Mouse (Mus musculus) adrenal gland, adult 2 months (tissue): ENCODE measurements at regions not wholly inside any gene's neighbourhood (a gene's known extent, or its start where the extent isn't known, plus 50 kb on each side); places are given as distances from the start of the nearest gene placed in this dataset.

Source experiments
- DNase-seq: peaks from one replicate; pipeline ENCODE4 v3.0.0; 2021

DNA sequence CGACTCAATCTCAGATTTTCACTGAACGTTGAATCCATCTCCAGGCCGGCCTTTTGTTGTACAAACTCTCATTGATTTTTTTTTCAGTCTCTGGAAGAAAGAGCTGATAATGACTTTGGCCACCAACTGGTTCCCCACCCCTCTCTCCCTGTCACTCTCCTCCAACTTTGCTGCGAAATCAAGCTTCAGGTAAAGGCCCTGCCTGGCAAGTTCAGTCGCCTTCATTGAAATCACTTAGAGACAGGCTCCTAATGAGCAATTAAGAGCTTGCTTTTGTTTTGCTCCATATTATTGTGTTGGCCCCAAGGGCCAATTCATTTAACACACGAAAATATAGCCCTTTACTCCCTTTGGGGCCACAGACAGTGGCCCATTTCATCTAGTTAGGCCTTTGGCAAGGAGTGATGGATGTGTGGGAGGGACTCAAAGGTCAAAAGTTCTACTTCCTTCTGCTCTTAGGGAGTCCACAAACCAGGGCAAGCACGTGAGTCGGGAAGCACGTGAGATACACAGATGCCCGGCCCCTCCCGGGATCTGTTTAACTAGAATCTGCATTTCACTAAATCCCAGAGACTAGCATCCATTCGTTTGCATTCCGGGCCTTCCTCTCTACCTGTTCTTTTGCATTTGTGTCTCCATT, 120.0 kb downstream of the Dact1 start:
- DNase-seq = no peak

DNA sequence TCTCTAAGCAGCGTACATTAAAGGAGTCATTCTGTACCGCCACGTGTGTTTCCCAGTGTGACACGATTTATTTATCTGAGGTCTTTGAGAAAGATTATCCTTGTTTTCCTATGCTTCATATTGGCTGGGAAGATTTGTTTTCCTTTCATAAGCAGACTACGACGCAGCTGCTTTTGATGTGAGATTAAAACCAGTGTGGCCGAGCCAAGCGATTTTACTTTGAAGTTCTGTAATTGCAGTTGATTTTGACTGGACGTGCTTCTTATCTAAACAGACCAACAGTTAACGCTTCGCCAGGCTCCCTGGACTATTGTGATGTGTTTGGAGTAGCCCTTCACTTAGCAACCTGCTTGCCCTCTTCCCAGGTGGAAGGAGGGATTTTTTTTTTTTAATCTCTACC, 120.6 kb downstream of the Dact1 start:
- no peak for DNase-seq

DNA sequence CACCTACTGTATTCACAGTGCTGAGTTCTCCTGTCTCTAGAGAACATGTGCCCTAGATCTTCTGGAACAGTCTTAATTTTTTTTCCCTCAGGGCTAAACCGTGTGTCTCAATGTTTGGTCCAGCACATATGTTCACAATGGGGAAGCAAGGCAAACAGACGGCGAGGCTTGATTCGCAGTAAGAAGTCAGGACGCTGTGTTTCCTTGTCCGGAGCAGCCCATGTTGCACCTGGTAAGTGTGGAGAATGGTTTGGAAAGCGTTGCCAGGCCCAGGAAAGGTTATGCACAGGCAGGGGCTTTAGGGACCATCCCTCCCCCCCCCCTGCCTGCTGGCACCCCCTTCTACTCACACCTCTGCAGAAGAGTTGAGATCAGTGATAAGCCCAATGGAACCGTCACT, 121.4 kb downstream of the Dact1 start:
- DNase-seq = no peak

- no peak for DNase-seq
Observed at GRCm38 (mm10) chr12:71433549-71434200, 124.0 kb downstream of the Dact1 start.

DNA sequence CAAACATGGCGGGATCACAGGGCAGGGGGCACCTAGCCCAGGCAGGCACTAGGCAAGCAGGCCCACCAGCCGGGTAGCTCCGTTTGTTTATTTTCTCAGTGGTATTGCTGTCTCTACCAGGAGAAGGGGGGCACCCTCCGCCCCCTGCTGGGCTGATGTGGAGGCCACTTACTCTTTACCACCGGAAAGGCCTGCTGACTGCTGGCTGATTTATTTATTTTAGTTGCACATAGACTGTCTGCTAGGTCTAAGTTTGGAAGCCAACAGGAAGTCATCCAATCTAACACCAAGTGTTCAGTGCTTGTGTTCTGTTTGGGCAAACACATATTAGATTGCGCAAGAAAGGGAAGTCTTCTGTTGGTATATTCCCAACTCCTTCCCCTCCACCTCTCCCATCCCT, 128.6 kb downstream of the Dact1 start:
- DNase-seq = peak; percentile 71

- DNase-seq = no peak
Observed at GRCm38 (mm10) chr12:71440863-71441262, 131.2 kb downstream of the Dact1 start.

GRCm38 (mm10) chr12:71441272-71441671, 131.6 kb downstream of the Dact1 start:
- no peak for DNase-seq

- DNase-seq = no peak
Observed at GRCm38 (mm10) chr12:71446177-71446891, 136.7 kb downstream of the Dact1 start.

DNA sequence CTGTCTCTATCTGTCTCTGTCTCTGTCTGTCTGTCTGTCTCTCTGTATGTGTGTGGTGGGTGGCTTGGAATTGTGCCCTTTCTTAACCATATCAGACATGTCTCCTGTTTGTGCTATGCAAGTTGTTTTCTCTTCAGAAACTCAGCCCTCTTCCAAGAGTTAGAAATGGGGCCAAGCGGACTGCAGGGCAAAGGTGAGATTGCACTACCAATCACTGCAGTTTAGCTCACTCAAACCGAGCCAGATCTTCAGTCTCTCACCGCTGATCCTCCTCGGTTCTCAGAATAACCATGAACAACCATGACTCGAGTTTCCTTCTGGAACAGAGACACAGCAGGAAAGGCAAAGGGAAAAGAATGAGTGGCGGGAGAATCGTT, 137.2 kb downstream of the Dact1 start:
- peak; percentile 54 for DNase-seq

DNA sequence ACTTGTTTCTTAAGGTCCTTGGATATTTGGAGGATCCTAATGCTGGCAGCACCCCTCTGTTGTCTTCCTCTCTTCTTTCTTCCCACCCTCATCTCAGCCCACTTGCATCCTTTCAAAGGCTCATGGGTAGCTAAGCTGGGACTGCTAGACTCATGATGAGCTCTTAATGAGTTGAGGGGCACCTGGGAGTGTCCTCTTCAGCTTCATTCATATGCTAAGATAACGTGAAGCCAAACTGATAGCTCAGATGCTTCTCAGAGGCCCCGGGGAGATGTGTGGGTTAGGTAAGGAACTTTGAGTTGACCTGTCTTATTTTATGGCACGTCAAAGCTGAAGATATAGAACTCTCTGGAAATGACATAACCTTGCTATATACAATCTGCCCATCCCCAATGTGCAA, 139.3 kb downstream of the Dact1 start:
- no peak for DNase-seq

DNA sequence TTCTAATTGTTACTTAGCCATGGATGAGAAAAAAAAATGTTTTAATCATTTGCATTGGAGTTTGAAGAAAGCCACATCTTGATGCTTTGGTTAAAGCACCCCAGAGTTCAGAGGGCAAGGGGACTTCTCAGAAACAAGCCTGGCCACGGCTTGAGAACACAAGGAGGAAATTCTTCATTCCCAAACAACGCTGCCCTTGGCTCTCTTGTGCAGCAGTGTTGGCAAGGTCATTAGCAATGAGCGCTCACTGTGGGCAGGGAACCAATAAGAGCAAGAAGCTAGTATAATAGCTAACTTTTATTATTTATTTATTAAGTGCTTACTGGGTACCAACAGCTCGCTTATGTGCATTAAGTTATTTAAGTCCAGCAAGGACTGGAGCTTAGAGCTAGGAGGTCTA, 140.4 kb downstream of the Dact1 start:
- DNase-seq = peak; percentile 41

- DNase-seq = no peak
Observed at GRCm38 (mm10) chr12:71450680-71451463, 141.2 kb downstream of the Dact1 start.

- no peak for DNase-seq
Observed at GRCm38 (mm10) chr12:71456900-71457299, 147.2 kb downstream of the Dact1 start.

DNA sequence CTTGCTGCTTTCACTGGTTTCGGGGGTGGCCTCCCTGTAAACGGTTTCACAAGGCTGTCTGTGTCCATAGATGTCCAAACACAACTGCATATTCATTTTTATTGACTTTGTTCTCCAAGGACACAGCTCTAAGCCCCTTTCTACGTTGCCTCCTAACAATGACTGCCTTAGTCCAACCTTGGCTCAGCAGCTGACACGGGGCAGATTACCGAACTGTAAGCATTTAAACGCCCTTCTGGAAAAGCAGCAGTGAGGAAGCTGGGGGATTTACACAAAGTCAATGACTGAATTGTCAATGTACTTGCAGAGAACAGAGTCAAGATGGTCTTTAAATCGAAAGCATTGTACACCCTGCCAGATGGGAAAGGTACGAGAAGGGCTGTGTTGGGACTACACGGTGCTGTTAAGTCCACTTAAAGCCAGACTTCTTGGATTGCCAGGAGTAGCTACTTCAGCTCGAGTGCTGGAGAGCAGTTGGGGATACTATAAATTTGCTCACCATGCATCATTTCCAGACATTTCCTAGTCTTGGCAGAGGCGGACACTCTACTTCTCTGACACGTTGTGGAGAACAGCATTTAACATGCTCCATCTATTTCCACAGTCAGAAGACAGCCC, 149.0 kb downstream of the Dact1 start:
- DNase-seq = no peak

- no peak for DNase-seq
Observed at GRCm38 (mm10) chr12:71460643-71461042, 151.0 kb downstream of the Dact1 start.

GRCm38 (mm10) chr12:71467820-71468219, 158.1 kb downstream of the Dact1 start:
- no peak for DNase-seq

GRCm38 (mm10) chr12:71468324-71468723, 158.6 kb downstream of the Dact1 start:
- DNase-seq = no peak

DNA sequence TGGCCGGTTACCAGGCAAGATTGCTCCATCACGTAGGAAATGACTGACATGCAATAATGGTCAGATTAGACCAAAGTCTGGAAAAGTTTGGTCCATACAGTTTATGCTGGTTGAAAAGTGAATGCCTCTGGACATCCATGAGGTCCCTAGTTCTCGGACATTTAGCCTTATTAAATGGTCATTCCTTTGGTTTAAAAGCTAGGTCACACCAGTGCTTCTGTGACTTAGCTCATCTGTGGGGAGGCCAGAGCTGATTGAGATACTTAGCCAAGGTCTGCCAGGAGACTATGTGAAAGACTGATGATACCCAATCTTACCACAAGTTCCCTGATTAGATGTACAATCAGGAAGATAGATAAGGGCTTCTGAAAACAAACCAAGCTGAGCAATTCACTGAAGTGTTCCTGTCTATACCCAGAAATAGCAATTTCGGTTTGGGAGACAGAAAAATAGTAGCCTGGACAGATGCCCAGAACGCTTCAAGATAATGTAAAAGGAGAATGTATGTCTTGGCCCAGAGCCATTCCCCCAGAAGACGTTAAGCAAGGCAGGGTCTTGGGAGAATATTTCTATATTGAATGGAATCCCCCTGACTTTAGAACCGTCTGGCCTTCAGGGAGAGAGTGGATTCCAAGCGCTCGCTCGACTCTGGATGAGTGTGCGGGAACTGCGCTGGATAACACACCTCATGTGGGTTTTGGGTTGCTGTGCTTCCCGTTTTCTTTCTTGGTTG, 161.5 kb downstream of the Dact1 start:
- no peak for DNase-seq

- DNase-seq = no peak
Observed at GRCm38 (mm10) chr12:71471720-71472119, 162.0 kb downstream of the Dact1 start.

DNA sequence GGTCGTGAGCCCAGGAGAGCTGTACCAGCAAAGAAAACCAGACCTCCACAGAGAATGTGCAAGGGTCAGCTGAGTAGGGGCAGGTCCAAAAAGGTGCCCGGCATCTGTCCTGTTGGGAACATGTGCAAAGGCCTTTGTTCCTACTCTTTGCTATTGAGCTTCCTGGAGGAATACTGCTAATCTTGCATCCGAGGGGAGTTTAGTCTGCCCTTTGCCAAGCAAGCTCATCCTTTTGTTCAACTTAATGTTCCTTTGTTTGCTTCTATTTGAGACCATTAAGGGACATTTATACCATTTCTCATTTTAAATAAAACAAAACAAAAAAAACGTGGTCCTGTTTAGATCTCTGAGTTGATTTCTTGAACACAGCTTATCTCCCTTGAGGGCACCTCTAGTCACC, 166.6 kb downstream of the Dact1 start:
- no peak for DNase-seq

- DNase-seq = no peak
Observed at GRCm38 (mm10) chr12:71477691-71478090, 168.0 kb downstream of the Dact1 start.

DNA sequence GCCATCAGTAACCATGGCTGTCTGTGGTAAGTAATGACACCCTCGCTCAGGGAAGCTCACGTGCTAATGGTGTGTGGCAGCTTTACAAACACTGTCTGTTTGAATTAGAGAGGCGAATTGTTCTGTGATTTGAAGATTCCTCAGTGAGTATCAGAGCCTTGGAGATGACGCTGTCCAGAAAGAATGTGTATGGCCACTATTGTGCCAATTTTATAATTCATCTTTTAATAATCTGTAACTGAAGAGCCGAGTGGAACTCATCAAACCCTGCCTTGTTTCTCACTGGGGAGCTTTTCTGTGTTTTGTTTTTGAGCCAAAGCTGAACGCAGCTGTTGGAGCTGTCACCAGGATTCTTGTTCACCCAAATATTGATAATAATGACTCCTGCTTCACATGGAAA, 171.7 kb downstream of the Dact1 start:
- no peak for DNase-seq
